Mouse (Mus musculus): ENCODE measurements at regions not wholly inside any gene's neighbourhood (a gene's known extent, or its start where the extent isn't known, plus 50 kb on each side); places are given as distances from the start of the nearest gene placed in this dataset.
A peak's percentile ranks its signal among the peaks of the same experiment; 100 is the strongest.

DNA sequence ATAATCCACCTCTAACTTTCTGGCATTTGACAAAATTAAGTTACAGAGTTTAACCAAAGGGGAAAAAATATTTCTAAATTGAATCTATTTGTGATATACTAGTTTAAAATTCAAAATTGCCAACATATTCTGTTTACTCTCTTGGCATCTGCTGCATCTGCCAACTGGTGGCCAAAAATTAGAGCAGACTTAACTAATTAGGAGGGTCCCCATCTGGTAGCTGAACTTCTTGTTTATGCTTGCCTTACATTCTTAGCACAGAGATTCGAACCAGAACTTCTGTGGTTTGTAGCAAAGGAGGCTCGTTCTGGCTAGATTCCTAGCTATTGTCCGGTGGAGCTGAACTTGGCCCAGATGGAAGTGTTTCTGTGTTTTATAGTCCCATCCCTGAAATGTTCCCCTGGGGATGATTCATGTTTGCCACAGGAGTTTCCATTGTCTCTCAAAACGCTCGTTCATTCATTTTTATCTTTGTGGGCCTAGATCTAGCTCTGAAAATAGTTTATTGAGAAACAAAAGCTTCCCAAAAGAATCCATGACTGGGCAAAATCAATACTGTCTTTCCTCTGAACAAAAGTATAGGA, 3461.5 kb upstream of the Gm7489 start:
- DNase-seq (ENCODE audit: low read depth), result no peak

GRCm38 (mm10) chr15:50449604-50450003, 3435.1 kb upstream of the Gm7489 start:
- DNase-seq (ENCODE audit: low read depth), result no peak

- no peak for DNase-seq (ENCODE audit: low read depth)
Observed at GRCm38 (mm10) chr15:50472626-50473025, 3412.1 kb upstream of the Gm7489 start.

DNA sequence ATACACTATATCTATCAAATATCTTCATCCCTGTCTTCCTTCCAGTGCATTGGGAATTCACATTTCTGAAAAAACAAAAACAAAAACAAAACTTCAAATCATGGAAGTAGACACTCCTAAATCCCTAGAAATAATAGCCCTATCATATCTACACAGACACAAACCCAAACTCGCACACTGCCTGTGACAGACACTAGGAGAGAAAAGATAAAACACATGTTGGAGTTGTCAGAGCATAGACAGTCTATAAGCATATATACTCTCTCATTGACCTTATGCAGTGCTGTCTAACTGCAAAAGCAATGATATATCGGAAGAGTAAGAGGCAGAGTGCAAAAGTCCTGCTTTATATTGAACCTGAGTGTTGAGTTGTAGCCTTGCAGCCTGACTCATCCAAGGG, 3386.0 kb upstream of the Gm7489 start:
- no peak for DNase-seq (ENCODE audit: low read depth)

DNA sequence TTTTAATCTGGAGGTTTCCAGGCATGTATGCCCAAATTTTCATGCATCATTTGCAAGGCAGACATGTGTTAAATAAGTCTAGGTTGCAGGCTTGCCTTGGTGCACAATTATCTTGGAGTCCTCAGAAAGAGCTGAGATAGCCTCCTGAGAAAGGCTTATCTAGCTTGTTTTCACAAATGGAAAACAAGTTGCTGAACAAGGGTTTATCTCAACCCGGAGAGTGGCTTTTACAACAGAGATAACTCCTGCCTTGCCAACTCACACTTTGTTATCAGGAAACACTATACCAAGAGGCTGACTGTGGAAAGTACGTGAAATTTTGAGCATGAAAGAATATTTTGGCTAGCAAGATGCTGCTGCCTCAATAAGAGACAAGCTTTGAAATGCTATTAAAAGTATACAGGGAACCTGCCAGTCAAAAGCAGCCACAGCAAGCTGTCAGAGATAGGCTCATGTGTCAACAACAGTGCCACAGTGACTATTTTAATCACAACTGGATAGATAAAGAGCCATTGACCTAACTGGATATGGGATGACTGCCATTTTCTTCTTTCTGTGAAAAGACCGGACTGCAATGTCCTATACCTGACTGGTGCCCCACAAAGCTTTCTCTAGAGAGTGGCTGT, 3376.6 kb upstream of the Gm7489 start:
- peak; percentile 7 for DNase-seq (ENCODE audit: low read depth)

DNA sequence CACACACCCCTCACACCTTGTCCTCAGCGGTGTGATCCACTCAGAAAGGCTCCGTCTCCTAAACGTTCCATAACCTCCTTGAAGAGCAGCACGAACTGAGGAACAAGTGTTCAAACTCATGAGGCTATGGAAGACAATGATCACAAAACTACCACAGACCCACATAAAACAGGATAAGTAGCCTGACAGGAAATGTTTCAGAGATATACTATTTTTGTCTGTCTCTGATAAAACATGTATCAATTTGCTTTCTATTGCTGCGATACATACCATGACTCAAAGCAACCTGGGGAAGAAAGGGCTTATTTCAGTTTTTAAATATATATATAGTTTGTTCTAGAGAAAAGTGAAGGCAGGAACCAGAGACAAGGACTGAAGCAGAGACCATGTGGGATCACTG, 3371.7 kb upstream of the Gm7489 start:
- no peak for DNase-seq (ENCODE audit: low read depth)

DNA sequence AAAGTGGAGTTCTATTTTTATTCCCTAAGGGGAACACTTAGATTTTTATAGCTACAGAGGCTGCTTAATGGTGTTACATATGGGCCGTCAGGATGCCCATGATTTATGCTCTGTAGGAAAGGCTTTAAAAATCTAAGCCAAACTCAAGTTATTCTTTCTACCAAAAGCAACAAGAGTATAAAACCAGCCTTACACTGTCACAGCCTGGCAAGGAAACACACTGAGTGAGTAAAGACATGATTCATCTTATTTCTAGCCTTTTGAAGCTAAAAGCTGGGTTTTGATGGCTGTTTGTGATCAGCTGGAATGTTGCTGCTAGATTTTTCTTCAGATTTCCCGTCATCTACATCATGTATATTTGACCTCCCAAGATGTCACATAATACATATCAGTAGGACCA, 3359.9 kb upstream of the Gm7489 start:
- DNase-seq (ENCODE audit: low read depth), result no peak

- no peak for DNase-seq (ENCODE audit: low read depth)
Observed at GRCm38 (mm10) chr15:50534490-50534889, 3350.2 kb upstream of the Gm7489 start.

DNA sequence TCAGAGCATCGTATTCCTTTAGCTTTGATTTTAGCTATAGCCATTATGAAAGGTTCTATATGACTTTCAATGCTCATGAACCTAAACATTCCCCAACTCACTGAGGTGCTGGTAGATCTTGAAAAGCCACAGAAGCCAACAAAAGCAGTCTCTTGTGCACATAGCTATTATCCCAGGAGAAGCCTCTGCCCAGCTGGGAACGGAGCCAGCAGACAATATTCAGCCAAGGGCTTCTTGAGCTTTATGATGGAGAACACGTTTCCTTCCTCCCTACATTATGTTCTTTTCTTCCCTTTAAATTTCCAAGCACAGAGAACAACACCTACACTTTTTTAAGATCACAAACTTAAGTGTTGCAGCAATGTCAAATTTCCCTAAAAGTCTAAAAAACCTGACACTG, 3321.1 kb upstream of the Gm7489 start:
- no peak for DNase-seq (ENCODE audit: low read depth)

GRCm38 (mm10) chr15:50580811-50581210, 3303.9 kb upstream of the Gm7489 start:
- no peak for DNase-seq (ENCODE audit: low read depth)

- DNase-seq (ENCODE audit: low read depth), result no peak
Observed at GRCm38 (mm10) chr15:50583951-50584350, 3300.8 kb upstream of the Gm7489 start.

- DNase-seq (ENCODE audit: low read depth), result no peak
Observed at GRCm38 (mm10) chr15:50585496-50585895, 3299.2 kb upstream of the Gm7489 start.

Measured in c-Kit-positive CD71-negative TER-119-negative erythroid progenitor cells, embryonic 14.5 days (primary cell).